ENCODE assay signal across 8 mouse cellular contexts in genomic region chr7:3221902-3222419, GRCm38 (mm10). TPM values are rescaled to one million over a fixed set of nuclear protein-coding genes. Genes with fewer than 3 reads are reported as not detected.
DNase-seq lines count a peak whose midpoint lies in the region; ATAC-seq and TF ChIP-seq lines count a peak whose summit lies in the region.
"Had no signal": no experiment of that assay in that cellular context is flagged by ENCODE, and none has a peak within 500 bp of the region (broad histone marks: within the 10 kb centered on the region; RNA-seq: fewer than 3 reads in every experiment).

No protein-coding gene starts in this region.

- no peak for TF ChIP-seq CTCF in thymus, adult 2 months (IDR thresholded peaks at IDR 0.05; ENCODE audit: borderline replicate concordance, control insufficient read depth, extremely low read depth, insufficient read depth, low read length, poor library complexity)

- no peak overlapping the region for H3K27ac ChIP-seq in thymus, adult 2 months (ENCODE audit: control insufficient read depth, insufficient read depth, low read length)
- no peak overlapping the region for H3K27ac ChIP-seq in embryonic facial prominence, embryonic 15.5 days (replicated peaks)
- no peak overlapping the region for H3K27ac ChIP-seq in intestine, embryonic 15.5 days
- H3K27ac ChIP-seq in limb, embryonic 10.5 days = no peak overlapping the region
- H3K27ac ChIP-seq in neural tube, embryonic 14.5 days (ENCODE audit: low read depth, low read length) = no peak overlapping the region

- no peaks in the 10 kb centered on the region for H3K27me3 ChIP-seq in thymus, adult 2 months (ENCODE audit: control insufficient read depth, insufficient read depth, low read length)
- peaks cover 24% of the 10 kb centered on the region for H3K27me3 ChIP-seq in embryonic facial prominence, embryonic 15.5 days
- H3K27me3 ChIP-seq in intestine, embryonic 15.5 days (replicated peaks) = peaks cover 15% of the 10 kb centered on the region
- H3K27me3 ChIP-seq in limb, embryonic 10.5 days (ENCODE audit: low read depth, poor library complexity, severe bottlenecking) = peaks cover 33% of the 10 kb centered on the region
- H3K27me3 ChIP-seq in neural tube, embryonic 14.5 days (ENCODE audit: control insufficient read depth, insufficient read depth, low read length) = peaks cover 8% of the 10 kb centered on the region; the same call in 1 of the 2 replicates

- no peaks in the 10 kb centered on the region for H3K9me3 ChIP-seq in embryonic facial prominence, embryonic 15.5 days (replicated peaks)
- H3K9me3 ChIP-seq in intestine, embryonic 15.5 days = no peaks in the 10 kb centered on the region
- no peaks in the 10 kb centered on the region for H3K9me3 ChIP-seq in limb, embryonic 10.5 days (replicated peaks)
- no peaks in the 10 kb centered on the region for H3K9me3 ChIP-seq in neural tube, embryonic 14.5 days (ENCODE audit: control insufficient read depth, low read length)

- TF ChIP-seq POLR2A in thymus, adult 2 months (IDR thresholded peaks at IDR 0.05; ENCODE audit: control insufficient read depth, extremely low read depth, insufficient read depth, low read length, poor library complexity) = no peak

- H3K36me3 ChIP-seq in thymus, adult 2 months (ENCODE audit: control insufficient read depth, insufficient read depth, low read length) = no peaks in the 10 kb centered on the region
- no peaks in the 10 kb centered on the region for H3K36me3 ChIP-seq in embryonic facial prominence, embryonic 15.5 days
- no peaks in the 10 kb centered on the region for H3K36me3 ChIP-seq in intestine, embryonic 15.5 days
- no peaks in the 10 kb centered on the region for H3K36me3 ChIP-seq in limb, embryonic 10.5 days
- H3K36me3 ChIP-seq in neural tube, embryonic 14.5 days (ENCODE audit: control insufficient read depth, insufficient read depth, low read length) = no peaks in the 10 kb centered on the region

- 29% methylated on average over 3 of the region's 3 CpGs for whole genome bisulfite sequencing in thymus, adult 2 months
- 15% methylated on average over 3 of the region's 3 CpGs for WGBS in embryonic facial prominence, embryonic 15.5 days
- 24% methylated on average over 3 of the region's 3 CpGs for WGBS in intestine, embryonic 15.5 days
- 38% methylated on average over 3 of the region's 3 CpGs for WGBS in limb, embryonic 10.5 days
- 35% methylated on average over 3 of the region's 3 CpGs for WGBS in neural tube, embryonic 14.5 days

- H3K4me1 ChIP-seq in thymus, adult 2 months (replicated peaks; ENCODE audit: control insufficient read depth, insufficient read depth, low read length) = no peaks in the 10 kb centered on the region
- no peaks in the 10 kb centered on the region for H3K4me1 ChIP-seq in embryonic facial prominence, embryonic 15.5 days
- H3K4me1 ChIP-seq in intestine, embryonic 15.5 days (replicated peaks) = no peaks in the 10 kb centered on the region
- H3K4me1 ChIP-seq in limb, embryonic 10.5 days = no peaks in the 10 kb centered on the region
- no peaks in the 10 kb centered on the region for H3K4me1 ChIP-seq in neural tube, embryonic 14.5 days (ENCODE audit: control insufficient read depth, insufficient read depth, low read length)

- no peak overlapping the region for H3K4me3 ChIP-seq in thymus, adult 2 months (ENCODE audit: control insufficient read depth, insufficient read depth, low read length)
- no peak overlapping the region for H3K4me3 ChIP-seq in embryonic facial prominence, embryonic 15.5 days (replicated peaks)
- H3K4me3 ChIP-seq in intestine, embryonic 15.5 days (replicated peaks) = no peak overlapping the region
- H3K4me3 ChIP-seq in limb, embryonic 10.5 days = no peak overlapping the region
- no peak overlapping the region for H3K4me3 ChIP-seq in neural tube, embryonic 14.5 days (ENCODE audit: low read depth, low read length)

- no peak overlapping the region for H3K9ac ChIP-seq in embryonic facial prominence, embryonic 15.5 days
- H3K9ac ChIP-seq in intestine, embryonic 15.5 days = no peak overlapping the region
- H3K9ac ChIP-seq in neural tube, embryonic 14.5 days (replicated peaks; ENCODE audit: low read depth, low read length) = no peak overlapping the region

- peak; percentile 15; the same call in 1 of the 2 replicates for ATAC-seq in embryonic facial prominence, embryonic 15.5 days (ENCODE audit: insufficient number of reproducible peaks, low FRiP score, low TSS enrichment, low read depth)
- 0 out of 2 replicates have a peak, but pooled peaks have one; percentile 43 for ATAC-seq in intestine, embryonic 15.5 days
- ATAC-seq in neural tube, embryonic 14.5 days (ENCODE audit: low read depth) = peak; percentile 60

- H3K4me2 ChIP-seq in embryonic facial prominence, embryonic 15.5 days (replicated peaks) = no peak overlapping the region
- H3K4me2 ChIP-seq in intestine, embryonic 15.5 days (replicated peaks) = no peak overlapping the region
- H3K4me2 ChIP-seq in neural tube, embryonic 14.5 days (ENCODE audit: low read depth, low read length) = no peak overlapping the region

- DNase-seq in thymus, adult 2 months = peak; percentile 14
- DNase-seq in thymus, adult 18-20 months = no peak
- DNase-seq in adrenal gland, postnatal 25 days = peak; percentile 27
- peak; percentile 55 for DNase-seq in limb, embryonic 10.5 days (ENCODE audit: low spot score)

RNA-seq across cellular contexts. Expression of gene Nlrp12, which starts 27.6 kb away (rescaled TPM):
- 0.11 and 0.13 TPM in 2 replicates for polyA plus RNA-seq in thymus, adult 2 months (2012; rRNA removed)
- not detected in 2 replicates for total RNA-seq in adrenal gland, postnatal 25 days (2021)
- polyA plus RNA-seq in embryonic facial prominence, embryonic 15.5 days (2015; fragmentation: Nextera tagmentation; extraction: Ambion mirVana) = not detected in 2 replicates
- not detected in 2 replicates for polyA plus RNA-seq in intestine, embryonic 15.5 days (2015; fragmentation: Nextera tagmentation; extraction: Ambion mirVana)
- polyA plus RNA-seq in limb, embryonic 10.5 days (2016; fragmentation: Nextera tagmentation; extraction: Ambion mirVana) = not detected in 2 replicates
- polyA plus RNA-seq in neural tube, embryonic 14.5 days (2014; fragmentation: Nextera tagmentation; extraction: Ambion mirVana) = 0.04 TPM in 1 of 2 replicates, not detected in the other

RNA-seq across cellular contexts. Expression of gene AU018091, which starts 53.0 kb away (rescaled TPM):
- polyA plus RNA-seq in thymus, adult 2 months (2012; rRNA removed) = 0.04 and 0.12 TPM in 2 replicates
- total RNA-seq in adrenal gland, postnatal 25 days (2021) = not detected in 2 replicates
- 0.13 and 0.21 TPM in 2 replicates for polyA plus RNA-seq in embryonic facial prominence, embryonic 15.5 days (2015; fragmentation: Nextera tagmentation; extraction: Ambion mirVana)
- not detected in 2 replicates for polyA plus RNA-seq in intestine, embryonic 15.5 days (2015; fragmentation: Nextera tagmentation; extraction: Ambion mirVana)
- 0.25 and 0.28 TPM in 2 replicates for polyA plus RNA-seq in limb, embryonic 10.5 days (2016; fragmentation: Nextera tagmentation; extraction: Ambion mirVana)
- not detected in 2 replicates for polyA plus RNA-seq in neural tube, embryonic 14.5 days (2014; fragmentation: Nextera tagmentation; extraction: Ambion mirVana)
- polyA plus RNA-seq: gonadal fat pad, adult 2 months had no signal

Comparison
In these comparisons a context has a peak if more than half of its experiments do, and no peak if none do; other contexts are left out.
1. DNase-seq: peak in thymus, adult 2 months (single experiment), adrenal gland, postnatal 25 days (single experiment) and limb, embryonic 10.5 days (single experiment); none in thymus, adult 18-20 months (0 of 2).
2. Peak in every context shown above with its lines, with median percentiles within 50 percentile points of each other: ATAC-seq.